Mouse (Mus musculus): ENCODE measurements around the gene Cpvl.

Gene Cpvl

DNA sequence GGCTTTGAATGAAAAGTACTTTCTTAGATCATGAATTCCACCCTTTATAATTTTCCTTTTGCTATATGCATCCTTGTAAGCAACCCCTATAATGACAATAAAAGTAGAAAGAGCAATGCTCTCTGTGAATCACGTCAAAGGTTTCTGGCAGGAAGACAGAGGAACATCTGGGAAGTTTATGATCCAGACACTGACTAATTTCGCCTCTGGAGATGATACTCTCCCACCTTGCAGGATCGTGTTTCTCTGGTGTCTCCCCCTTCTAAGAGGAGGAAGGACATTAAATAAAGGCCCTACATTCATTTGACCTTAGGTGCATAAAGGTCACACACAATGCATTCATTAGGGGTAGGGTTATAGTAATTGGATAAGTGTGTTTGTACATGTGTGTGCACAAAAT is 87.4 kb downstream of the Cpvl start:
- no peak for DNase-seq (ENCODE audit: low spot score in 2 of 2)

DNA sequence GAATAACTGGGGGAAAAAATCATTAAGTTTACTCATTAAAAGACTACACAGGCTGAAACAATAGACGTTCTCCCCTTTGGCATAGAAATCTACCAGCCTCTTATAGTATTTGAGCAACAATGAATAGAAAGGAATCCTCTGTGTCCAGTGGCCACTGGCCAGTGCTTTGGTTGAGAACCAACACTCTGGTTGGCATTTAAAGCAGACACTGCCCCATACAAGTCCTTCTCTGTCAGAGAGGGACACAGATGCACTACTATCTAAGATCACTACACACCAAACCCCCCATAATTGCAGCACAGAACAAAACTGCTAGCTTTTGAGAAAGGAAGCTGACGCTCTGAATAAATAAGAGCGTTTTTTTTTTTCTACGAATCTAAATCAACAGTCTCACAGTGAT is 93.5 kb downstream of the Cpvl start:
- DNase-seq (ENCODE audit: low spot score in 2 of 2) = peak; percentile 12 to 36

DNA sequence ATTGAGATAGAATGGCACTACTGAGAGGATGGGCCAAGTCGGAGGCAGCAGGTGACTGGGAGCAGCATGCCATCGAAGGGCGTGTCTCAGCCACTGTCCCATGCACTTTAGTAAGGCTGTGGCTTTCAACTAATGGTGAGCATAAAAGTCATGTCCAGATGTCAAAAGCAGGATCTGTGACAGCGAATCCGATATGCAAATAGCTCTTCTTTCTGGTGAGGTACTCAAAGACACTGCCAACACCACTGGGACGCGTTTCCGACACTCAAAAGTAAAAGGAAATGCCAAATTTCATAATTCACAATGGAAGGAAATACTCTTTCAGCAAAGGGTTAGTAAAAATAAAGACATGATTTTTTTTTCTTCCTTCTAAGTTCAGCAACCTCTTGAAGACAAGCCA is 94.0 kb downstream of the Cpvl start:
- DNase-seq (ENCODE audit: low spot score in 2 of 2) = no peak

DNA sequence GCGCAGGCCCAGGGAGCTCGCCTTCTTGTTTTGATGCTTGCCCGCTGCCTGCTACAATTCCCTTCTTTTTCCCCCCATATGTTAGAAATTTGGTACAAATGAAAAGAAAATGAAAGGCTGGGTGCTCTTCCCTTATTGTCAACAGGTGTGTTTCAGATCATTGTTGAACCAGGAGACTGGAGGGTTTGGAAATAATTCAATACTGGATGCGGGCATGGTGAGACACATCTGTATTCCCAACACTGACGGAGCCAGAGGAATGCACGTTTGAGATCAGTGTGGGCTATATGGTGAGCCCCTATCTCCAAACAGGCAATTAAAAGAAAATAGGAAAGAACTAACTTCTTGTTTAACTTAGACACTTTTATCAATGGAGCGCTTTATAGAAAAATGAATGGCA is 95.1 kb downstream of the Cpvl start:
- DNase-seq (ENCODE audit: low spot score in 2 of 2) = no peak

DNA sequence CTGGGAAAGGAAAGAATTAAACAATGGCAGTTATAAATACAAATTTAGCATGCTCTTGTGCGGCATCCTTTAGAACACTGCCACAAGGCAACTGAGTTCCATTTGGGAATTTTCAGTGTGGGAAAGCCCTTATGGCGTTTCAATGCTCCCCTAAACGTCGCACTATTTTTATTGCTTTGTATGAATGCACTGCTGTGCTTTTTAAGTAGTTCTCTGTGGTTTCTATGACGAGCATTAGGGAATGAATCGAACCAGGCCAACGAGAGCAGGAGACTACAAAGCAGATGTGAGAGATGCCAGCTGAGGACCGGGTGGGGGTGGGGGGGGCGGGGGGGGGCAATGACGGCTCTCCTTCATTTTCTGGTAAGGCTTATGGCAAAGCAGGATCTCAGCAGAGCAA is 96.8 kb downstream of the Cpvl start:
- no peak for DNase-seq (ENCODE audit: low spot score in 2 of 2)

DNA sequence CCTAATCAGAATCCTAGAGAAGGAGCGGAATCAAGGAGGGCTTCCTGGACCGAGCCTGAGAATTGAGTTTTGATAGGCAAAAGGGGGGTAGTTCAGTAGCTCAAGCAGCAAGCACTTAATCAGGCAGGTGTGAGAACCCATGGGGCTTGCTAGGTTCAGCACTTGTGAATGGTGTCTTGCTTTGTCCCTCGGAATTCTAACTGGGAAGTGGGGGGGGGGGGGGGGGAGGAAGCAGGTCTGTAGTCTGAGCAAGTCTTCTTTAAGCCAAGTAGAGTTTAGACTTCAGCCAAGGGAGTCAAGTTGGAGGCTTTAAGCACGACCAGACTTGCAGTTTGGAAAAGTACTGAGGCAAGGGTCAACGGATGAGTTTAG is 97.2 kb downstream of the Cpvl start:
- DNase-seq (ENCODE audit: low spot score in 2 of 2) = no peak

DNA sequence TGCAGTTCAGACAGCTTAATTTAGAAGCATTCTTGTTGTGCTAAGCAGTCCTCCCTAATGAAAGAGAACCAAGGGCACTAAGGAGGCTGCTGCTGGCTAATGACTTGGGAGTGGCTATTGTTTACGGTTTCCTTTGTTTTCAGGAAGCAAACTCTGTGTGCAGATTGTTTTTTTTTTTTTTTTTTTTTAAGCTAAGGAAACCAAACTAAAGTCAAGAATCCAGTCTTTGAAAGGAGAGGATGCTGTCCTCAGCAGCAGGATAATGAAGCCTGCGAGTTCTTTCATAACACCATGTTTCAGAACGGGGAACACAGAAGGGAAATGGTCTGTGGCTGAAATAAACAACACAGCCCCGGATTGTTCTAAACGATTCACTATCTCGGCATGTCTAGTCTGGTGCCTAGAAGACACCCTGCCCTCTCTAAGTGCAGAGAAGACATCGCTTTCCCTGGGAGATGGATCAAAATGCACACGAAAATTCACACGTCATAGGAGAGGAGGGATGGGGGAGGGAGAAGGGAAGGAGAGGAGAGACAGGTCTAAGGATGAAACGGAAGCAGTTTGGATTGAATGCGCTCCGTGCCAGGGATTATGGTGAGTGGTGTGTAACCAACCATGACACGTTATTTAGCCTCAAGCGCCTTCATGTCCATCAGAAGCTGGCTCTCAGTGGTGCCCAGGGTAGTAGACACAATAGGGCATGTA is 97.8 kb downstream of the Cpvl start:
- DNase-seq (ENCODE audit: low spot score in 2 of 2) = no peak

DNA sequence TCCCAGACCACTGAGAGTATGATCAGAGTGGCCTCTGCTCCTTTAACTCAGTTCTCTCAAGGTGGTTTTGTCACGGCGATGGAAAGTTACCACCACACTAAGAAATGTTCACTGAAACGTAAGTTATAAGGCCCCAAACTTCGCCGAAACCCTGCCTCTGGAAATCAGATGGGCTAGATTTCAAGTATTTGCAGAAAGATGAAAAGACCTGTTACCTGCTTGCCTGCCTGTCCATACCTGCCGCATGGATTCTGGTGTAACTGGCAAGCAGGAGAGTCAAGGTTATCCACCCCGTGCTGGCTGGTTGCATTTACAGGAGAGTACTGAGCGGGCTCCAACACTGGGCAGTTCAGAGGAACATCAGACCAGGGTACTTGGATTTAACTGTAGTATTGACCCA is 98.9 kb downstream of the Cpvl start:
- no peak for DNase-seq (ENCODE audit: low spot score in 2 of 2)

DNA sequence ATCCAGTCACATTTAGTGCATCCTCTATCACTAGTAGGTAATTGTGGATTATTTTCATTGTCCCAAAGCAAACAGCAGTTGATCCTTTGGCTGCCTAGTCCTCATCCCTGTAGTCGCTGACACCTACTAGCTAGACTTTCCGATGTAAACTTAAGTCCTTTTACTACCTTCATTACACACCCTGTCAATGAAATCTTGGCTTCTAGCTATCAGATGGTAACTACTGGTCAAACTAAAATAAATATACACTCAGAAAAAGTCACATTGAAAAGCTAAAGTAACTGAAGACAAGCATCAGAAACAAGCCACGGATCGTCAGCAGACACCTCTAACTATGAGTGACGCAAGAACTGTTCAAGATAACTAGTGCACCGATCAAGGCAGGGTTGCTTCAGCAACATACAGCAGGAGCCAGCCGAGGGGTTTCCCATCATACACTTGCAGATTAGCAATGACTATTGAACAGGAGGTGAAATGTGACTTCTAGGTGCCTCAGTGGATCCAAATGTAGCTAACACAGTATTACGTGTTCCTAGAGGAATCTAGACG is 103.5 kb downstream of the Cpvl start:
- DNase-seq (ENCODE audit: low spot score in 2 of 2) = no peak

DNA sequence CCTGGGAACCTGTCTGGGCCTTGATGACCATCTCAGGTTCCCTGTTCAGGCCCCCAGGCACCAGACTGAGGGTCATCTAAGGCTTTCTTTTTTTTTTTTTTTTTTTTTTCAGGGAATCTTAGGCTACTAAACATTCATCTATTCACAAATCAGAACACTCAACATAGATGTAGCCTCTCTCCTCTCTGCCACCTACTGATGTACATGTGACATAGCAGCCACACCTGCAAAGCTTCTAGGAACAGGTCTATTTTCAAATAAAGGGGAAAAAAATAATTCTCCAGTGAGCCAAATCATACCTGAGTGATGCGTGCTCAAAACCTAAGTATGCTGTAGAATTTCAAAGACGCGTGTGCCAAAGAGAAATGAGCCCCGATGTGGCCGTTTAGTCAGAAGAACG is 106.6 kb downstream of the Cpvl start:
- DNase-seq (ENCODE audit: low spot score in 2 of 2) = no peak

DNA sequence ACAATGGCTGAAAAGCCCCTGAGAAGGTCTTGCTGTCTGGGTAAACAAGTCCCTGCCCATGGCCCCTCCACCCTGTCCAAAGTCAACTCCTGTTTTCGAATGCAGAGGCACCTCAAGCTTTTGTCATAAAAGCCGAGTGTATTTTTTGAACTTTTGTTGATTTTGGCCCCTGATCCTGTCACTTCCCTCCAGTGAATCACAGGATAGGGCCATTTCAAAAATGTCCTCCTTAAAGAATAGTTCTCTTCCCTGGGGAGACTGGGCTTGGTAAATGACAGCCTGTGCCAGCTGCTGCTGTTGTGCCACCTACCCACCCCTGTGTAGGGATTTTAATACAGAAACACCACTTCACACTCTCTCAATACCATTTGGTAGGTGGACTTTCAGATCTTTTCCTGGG is 115.5 kb downstream of the Cpvl start:
- DNase-seq (ENCODE audit: low spot score in 2 of 2) = no peak

DNA sequence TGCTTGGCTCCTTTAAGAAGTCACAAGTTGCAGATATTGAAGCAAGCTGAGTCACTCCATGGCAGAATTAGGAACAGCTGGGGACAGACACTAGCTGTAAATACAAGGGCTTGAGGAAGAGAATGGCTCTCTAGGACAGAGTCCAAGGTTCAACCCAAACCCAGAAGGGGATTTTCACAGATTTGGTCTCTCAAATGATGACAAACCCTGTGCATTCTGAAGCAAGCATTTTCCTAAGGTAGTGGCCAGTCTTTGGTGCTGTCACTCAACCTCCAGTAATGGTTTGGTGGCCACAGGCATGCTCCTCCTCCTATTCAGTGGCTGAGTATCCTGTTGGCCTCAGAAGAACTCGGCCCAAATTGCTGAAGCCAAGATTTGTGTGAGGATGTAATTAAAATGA is 119.4 kb downstream of the Cpvl start:
- DNase-seq (ENCODE audit: low spot score in 2 of 2) = no peak

DNA sequence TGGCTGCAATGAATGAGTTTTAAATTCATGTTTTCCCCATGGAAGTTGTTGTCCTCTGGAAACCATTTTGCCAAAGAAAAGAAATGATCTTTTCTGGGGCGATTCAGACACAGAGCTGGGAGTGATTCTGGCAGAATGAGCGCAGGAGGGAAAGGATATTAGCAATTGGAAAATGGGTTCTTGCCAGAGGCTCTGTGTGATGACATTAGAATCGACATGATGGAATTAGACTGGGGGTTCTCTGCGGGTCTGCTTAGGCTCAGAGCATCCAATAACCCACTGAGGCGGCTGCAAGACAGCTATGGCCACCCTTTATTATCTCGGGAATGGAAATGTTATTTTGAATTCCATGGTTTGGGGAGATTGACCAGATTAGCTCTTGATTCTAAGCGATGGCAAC is 120.6 kb downstream of the Cpvl start:
- no peak for DNase-seq (ENCODE audit: low spot score in 2 of 2)

DNA sequence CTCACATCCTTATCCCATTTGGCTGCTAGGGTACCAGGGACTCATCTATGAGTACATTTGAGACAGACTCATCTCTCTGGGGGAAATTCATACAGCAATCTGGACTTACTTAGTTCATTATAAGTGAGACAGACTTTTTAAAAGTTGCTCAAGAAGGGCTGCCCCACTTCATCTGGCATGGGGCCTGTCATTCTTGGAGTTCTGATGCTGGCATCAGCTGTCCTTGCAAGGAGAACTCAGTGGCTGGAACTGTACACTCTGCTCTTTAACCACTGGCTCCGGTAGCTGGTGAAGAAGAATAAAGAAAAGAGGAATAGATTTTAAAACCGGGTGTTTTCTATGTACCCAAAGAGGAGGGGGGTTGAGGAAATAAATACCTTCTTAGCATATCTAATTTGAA is 121.7 kb downstream of the Cpvl start:
- DNase-seq (ENCODE audit: low spot score in 2 of 2) = no peak

DNA sequence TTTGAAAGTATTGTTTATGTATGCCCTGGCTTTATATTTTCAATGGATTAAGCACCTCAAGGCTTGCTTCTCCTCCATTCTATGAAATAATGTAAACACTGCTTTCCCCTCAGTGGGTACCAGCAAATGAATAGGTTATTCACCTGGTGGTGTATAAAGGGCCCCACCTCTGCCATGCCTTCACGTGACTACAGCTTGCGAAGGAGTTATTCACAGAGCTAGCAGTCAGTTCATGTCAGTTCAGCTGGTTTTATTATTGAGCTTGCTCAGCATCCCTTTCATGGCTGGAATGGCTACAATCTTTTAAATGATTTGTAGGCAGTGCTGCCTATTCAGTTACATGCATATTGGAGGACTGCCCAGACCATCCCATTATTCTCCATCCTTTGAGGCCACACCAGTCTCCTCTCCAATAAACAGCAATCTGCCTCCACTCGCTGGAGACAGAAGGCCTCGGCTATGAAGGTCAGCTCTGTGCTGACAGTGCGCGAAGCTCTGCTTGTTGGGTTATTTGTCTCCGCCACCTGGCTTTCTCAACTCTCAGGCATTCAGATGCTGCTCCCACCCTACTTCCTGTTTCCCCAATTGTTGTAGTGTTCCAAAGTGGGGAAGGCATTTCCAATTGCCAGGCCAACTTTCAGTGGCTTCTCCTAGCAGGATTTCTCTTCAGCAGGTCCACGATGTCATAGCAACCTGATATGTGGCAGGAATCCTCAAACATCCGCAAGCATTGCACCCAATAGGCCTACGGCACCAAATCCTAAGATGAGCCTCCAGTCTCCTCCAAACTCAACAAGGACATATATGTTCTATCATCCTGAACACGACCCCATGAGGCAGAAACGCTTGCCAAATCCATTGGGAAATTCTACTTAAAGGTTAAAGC is 123.3 kb downstream of the Cpvl start:
- no peak for DNase-seq (ENCODE audit: low spot score in 2 of 2)

DNA sequence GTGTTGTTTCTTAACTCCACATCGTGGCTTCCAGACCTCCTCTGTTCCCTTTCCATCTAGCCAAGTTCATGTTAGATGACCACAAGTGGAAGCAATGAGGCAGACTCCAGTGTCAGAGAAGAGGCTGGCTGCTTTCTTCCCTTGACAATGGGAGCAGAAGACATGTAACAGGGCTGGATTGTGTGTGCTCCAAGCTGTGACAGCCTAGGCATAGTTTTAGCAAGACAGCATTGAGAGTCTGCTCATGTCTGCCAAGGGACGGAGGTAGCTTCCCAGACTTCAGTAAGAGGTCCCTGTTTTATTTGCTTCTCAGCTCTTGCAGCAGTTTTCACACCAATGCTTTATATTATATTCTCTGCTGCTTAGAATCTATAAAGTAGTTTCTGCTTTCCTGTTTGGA is 124.2 kb downstream of the Cpvl start:
- DNase-seq (ENCODE audit: low spot score in 2 of 2) = no peak

DNA sequence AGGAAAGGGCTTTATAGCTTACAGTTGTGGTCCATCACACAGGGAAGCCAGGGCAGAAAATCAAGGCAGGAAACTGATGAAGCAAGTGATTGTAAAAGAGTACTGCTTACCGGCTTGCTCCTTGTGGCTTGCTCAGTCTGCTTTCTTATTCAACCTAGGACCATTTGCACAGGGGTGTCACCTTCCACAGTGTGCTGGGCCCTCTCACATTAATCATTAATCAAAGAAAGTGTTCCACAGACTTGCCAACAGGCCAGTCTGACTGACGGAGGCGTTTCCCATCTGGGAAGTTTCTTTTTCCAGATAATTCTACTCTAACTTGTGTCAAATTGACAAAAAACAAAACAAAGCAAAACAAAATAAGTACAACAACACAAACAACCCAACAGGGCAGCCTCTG is 124.9 kb downstream of the Cpvl start:
- DNase-seq (ENCODE audit: low spot score in 2 of 2) = no peak

DNA sequence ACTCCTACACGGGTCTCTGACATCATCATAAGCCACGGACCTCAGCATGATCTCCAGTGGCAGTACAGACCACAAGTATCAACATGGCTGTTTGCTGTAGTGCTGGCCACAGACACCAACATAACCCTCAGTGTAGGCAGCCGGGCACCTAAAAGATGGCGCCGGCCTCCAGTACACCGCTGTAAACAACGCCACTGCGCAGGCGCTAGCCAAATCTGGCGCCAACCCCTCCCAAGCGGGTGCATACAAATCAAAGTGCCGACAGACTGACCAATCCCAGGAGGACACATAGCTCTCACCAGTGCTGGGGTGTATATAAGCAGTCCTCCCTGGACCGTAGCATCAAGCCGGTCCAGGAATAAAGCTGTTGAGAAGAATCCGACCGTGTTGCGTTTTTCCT is 133.8 kb downstream of the Cpvl start:
- no peak for DNase-seq (ENCODE audit: low spot score in 2 of 2)

DNA sequence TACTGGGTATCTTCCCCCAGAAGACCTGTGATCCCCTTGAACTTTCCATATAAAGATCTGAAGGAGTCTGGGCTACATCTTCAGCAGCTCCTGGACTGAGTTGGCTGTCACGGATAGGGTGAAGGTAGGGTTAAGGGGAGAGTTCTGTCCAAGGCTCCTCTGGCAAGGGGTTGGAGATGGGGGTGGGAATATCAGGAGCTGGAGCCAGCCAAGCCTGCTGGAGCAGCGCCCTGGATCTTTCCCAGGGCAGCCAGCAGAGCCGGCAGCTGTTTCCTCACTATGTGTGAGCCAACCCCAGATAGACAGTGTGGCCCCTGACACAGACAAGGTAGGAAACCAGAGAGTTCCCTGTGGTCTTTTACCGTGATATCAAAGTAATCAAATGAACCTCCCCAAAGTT is 153.3 kb downstream of the Cpvl start:
- DNase-seq (ENCODE audit: low spot score in 2 of 2) = no peak
